Mouse (Mus musculus) macrophage (primary cell): ENCODE measurements around the gene 1700020D05Rik. TPM values are rescaled to one million over a fixed set of nuclear protein-coding genes. Genes with fewer than 3 reads are reported as not detected.

Experiments used
- H3K27ac ChIP-seq: fragments of 350-480 bp; formaldehyde crosslinking; 2 replicates; pipeline ENCODE4 v1.9.0; 2021
- H3K36me3 ChIP-seq: fragments of 350-480 bp; formaldehyde crosslinking; 2 replicates; pipeline ENCODE4 v1.9.0; 2021; ENCODE audit errors: inconsistent target
- H3K4me3 ChIP-seq: fragments of 350-480 bp; formaldehyde crosslinking; 2 replicates; pipeline ENCODE4 v1.9.0; 2021; ENCODE audit errors: inconsistent target
- H3K79me2 ChIP-seq: fragments of 350-480 bp; formaldehyde crosslinking; 2 replicates; pipeline ENCODE4 v1.9.0; 2021; ENCODE audit errors: inconsistent target
- WGBS: methylation state at CpG from one replicate; pipeline ENCODE4 v1.1.7; 2026; ENCODE audit warnings: inconsistent platforms; ENCODE audit not compliant: missing documents; 5-methylcytosine and 5-hydroxymethylcytosine counted together
- polyA plus RNA-seq: library from polyadenylated mRNA; stranded (reverse); fragments of 250-400 nt; gene quantifications from 3 replicates; pipeline ENCODE4 v1.2.4, GENCODE M21; 2018; ENCODE audit warnings: inconsistent platforms

1700020D05Rik gene
- polyA plus RNA-seq, 1 experiment from 2014 or later: 0.34 TPM

DNA sequence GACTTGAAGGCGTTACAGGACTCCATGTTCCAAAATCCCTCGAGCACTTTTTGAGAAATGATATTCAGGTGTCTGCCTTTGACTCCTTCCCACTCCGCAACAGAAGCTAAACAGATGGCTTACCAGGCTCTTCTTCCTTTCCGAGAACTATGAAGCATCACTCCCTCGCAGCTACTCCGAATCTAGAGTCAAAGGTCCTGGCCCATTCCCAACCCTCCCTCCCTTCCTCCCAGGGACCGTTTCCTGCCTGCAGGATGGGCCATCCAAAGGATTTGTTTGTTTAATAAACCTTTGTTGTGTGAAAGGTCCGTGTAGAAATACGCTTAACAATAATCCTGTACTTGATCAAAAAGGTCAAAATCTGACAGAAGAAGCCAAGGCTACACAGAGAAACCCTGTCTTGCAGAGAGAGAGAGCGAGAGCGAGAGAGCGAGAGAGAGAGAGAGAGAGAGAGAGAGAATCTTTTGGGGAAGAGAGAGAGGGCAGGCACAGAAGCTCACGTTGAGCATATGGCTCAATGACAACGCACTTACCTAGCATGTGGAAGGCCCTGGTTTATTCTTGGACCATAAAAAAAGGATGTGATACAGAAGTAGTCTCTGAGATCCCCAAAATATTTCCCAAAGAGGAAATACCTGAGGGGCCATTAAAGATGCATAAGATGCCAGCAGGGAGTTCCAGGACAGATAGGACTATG lies 45.7 kb downstream of the 1700020D05Rik start, which contains the start of gene Ccdc85b:
Gene Ccdc85b, minus strand, starts transcription at position 149 of the 697 bp plus-strand sequence.
- 18% methylated on average over 13 of the region's 14 CpGs for WGBS
- peak within 1 kb of the TSS; percentile 50 for H3K4me3 ChIP-seq
- H3K36me3 ChIP-seq: peaks cover 9% of the 10 kb centered on the region
- H3K27ac ChIP-seq: no peak within 1 kb of the TSS
- peaks cover 36% of the 10 kb centered on the region for H3K79me2 ChIP-seq

DNA sequence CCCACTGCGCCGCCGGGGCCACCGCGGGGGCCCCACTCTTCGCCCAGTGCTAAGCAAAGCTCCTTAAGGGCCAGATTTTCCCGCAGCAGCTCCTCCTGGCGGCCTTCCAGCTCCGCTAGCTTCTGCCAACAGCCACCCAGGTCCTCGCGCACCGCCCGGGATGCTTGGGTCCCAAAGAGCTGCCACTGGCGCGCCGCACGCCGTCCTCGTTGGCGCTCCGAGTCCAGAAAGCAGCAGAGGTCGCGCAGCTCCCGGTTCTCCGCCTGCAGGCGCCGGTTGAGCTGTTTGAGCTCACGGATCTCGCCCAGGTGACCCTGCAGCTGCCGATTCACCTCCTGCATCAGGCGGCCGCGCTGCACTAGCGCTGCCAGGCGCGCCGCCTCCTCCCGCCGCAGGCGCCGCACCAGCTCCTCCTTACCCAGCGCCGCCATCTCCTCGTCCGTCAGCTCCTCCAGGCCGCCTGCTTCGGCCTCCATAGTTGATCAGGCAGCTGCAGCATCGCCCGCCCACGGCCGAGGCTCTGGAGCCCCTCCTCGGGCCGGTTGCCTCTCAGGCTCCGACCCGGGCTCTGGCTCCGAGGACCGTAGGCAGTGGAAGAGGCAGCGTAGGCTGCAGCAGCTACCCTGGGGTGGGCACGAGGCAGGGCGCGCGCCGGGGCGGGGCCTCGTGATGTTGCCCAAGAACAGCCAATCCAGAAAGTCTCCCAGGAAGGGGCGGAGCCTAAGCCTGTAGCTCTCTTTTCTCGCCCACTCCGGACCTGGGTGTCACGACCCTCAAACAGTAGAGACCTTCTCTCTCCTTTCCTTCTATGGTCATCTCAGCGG lies 46.5 kb downstream of the 1700020D05Rik start:
- Histone ChIP-seq H3K27ac (no peak overlapping the region), H3K4me3 (peak overlapping the region; percentile 50), H3K79me2 (peaks cover 36% of the 10 kb centered on the region), H3K36me3 (peaks cover 2% of the 10 kb centered on the region; the same call in 1 of the 2 replicates)
- whole genome bisulfite sequencing: under 1% methylated on average over 69 of the region's 70 CpGs

DNA sequence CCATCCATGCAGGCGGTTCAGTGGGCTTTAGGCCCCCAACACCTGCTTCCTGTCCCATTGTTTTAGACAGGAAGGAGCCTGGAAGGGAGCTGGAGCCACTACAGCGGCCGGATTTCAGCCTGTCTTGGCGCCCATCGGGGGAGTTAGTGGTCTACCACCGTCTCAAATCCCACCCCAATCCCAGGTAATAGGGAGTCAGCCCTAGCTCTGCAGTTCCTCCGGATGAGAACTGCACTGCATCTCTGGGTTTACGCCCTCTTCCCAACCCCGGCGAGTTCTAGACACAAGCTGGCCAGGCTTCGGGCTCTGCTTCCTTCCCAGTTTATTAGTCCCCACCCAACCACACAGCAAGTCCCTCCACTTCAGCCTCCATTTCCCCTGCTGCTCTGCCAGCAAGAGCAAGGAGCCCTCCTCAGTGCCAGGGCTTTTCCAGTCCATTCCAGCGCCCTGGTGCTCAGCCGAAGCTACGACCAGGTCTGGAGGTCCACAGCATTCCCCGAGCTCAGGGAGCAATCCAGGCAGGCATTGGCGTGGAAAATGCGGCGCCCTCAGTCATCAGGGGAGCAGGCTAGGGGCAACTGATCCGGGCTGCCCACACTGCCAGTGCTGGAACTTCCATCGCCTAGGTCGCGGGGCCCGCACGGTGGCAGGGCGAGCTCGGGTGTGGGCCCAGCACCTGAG lies 47.2 kb downstream of the 1700020D05Rik start:
- no peaks in the 10 kb centered on the region for H3K36me3 ChIP-seq
- peak overlapping the region; percentile 50 for H3K4me3 ChIP-seq
- H3K27ac ChIP-seq: no peak overlapping the region
- peaks cover 31% of the 10 kb centered on the region for H3K79me2 ChIP-seq
- 3% methylated on average over 26 of the region's 26 CpGs for WGBS

DNA sequence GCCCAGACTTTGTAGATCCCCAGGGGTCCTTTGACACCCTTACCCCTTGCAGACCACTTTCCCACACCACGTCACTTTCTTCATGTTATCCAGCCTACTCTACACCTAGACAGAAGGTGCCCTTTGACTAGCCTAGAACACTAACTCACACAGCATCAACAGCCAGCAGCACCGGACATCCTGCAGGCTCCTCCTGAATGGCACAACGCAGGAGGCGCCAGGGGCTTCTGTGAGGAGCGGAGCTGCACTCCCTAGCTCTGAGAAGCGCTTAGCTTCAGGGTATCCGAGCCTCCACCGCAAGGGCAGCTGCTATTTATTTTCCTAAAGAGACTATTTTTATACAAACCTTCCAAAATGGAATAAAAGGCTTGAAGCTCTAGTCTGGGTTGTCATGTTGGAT lies 48.0 kb downstream of the 1700020D05Rik start:
- Histone ChIP-seq H3K36me3 (no peaks in the 10 kb centered on the region), H3K27ac (no peak overlapping the region), H3K4me3 (no peak overlapping the region), H3K79me2 (peaks cover 24% of the 10 kb centered on the region)
- WGBS: 85% methylated on average over 8 of the region's 8 CpGs

DNA sequence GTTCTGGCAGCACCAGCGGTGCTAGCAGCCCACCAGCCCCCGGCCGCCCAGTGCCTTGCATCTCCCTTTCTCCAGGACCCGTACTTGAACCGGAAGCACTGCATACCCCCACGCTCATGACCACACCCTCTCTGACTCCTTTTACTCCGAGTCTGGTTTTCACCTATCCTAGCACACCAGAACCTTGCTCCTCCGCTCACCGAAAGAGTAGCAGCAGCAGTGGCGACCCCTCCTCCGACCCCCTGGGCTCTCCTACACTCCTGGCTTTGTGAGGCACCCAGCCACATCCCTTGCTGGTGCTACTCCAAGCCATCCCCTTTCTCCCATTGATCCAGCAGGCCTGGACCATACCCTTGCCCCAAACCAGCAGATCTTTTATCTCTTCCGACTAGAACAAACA lies 48.5 kb downstream of the 1700020D05Rik start:
- no peaks in the 10 kb centered on the region for H3K36me3 ChIP-seq
- WGBS: 94% methylated on average over 12 of the region's 12 CpGs
- no peak overlapping the region for H3K4me3 ChIP-seq
- no peak overlapping the region for H3K27ac ChIP-seq
- H3K79me2 ChIP-seq: peaks cover 24% of the 10 kb centered on the region

Other genes starting within 250 kb of the 1700020D05Rik start
- gene Pacs1, start 230.7 kb downstream of the 1700020D05Rik start, polyA plus RNA-seq: 14.8 to 16.9 TPM (median 16.9 TPM) in 3 replicates
- gene Sf3b2, start 208.3 kb downstream of the 1700020D05Rik start, polyA plus RNA-seq: 131 to 171 TPM (median 133 TPM) in 3 replicates
- not detected in 3 replicates for gene Gal3st3, start 205.5 kb downstream of the 1700020D05Rik start, polyA plus RNA-seq
- not detected in 3 replicates for gene Catsper1, start 168.0 kb downstream of the 1700020D05Rik start, polyA plus RNA-seq
- gene Cst6, start 154.2 kb downstream of the 1700020D05Rik start, polyA plus RNA-seq: 0.05 to 0.27 TPM in 2 of 3 replicates, not detected in the other
- 12.7 to 36.5 TPM (median 17.7 TPM) in 3 replicates for gene Eif1ad, start 137.0 kb downstream of the 1700020D05Rik start, polyA plus RNA-seq
- 43.3 to 113 TPM (median 54.5 TPM) in 3 replicates for gene Banf1, start 136.6 kb downstream of the 1700020D05Rik start, polyA plus RNA-seq
- 31.4 to 48.9 TPM (median 32.4 TPM) in 3 replicates for gene Sart1, start 115.1 kb downstream of the 1700020D05Rik start, polyA plus RNA-seq
- not detected in 3 replicates for gene Tsga10ip, start 101.3 kb downstream of the 1700020D05Rik start, polyA plus RNA-seq
- gene Drap1, start 78.8 kb downstream of the 1700020D05Rik start, polyA plus RNA-seq: 147 to 170 TPM (median 156 TPM) in 3 replicates
- 28.7 to 55.4 TPM (median 29.9 TPM) in 3 replicates for gene AI837181, start 78.6 kb downstream of the 1700020D05Rik start, polyA plus RNA-seq
- gene Fosl1, start 56.2 kb downstream of the 1700020D05Rik start, polyA plus RNA-seq: 0.43 TPM in 1 of 3 replicates, not detected in the others
- 0.80 to 3.3 TPM (median 2.9 TPM) in 3 replicates for gene Ccdc85b, start 45.9 kb downstream of the 1700020D05Rik start, polyA plus RNA-seq
- 40.2 to 58.1 TPM (median 52.2 TPM) in 3 replicates for gene Fibp, start 43.2 kb downstream of the 1700020D05Rik start, polyA plus RNA-seq
- gene Ctsw, start 35.3 kb downstream of the 1700020D05Rik start, polyA plus RNA-seq: 0.24 to 0.53 TPM in 2 of 3 replicates, not detected in the other
- 4.6 to 7.5 TPM (median 6.8 TPM) in 3 replicates for gene Efemp2, start 29.8 kb downstream of the 1700020D05Rik start, polyA plus RNA-seq
- gene Mus81, start 15.4 kb downstream of the 1700020D05Rik start, polyA plus RNA-seq: 6.4 to 14.5 TPM (median 10.8 TPM) in 3 replicates
- 1,230 to 2,008 TPM (median 1,377 TPM) in 3 replicates for gene Cfl1, start 13.3 kb downstream of the 1700020D05Rik start, polyA plus RNA-seq
- gene Snx32, start 6.8 kb upstream of the 1700020D05Rik start, polyA plus RNA-seq: 5.5 to 23.0 TPM (median 11.7 TPM) in 3 replicates
- 0.11 TPM in 1 of 3 replicates, not detected in the others for gene Ovol1, start 56.9 kb upstream of the 1700020D05Rik start, polyA plus RNA-seq
- 10.0 to 20.3 TPM (median 16.8 TPM) in 3 replicates for gene Ap5b1, start 64.2 kb upstream of the 1700020D05Rik start, polyA plus RNA-seq
- gene Rnaseh2c, start 98.1 kb upstream of the 1700020D05Rik start, polyA plus RNA-seq: 11.6 to 23.4 TPM (median 21.6 TPM) in 3 replicates
- 35.4 to 54.4 TPM (median 47.1 TPM) in 3 replicates for gene Kat5, start 106.5 kb upstream of the 1700020D05Rik start, polyA plus RNA-seq
- gene Rela, start 133.7 kb upstream of the 1700020D05Rik start, polyA plus RNA-seq: 48.3 to 268 TPM (median 62.4 TPM) in 3 replicates
- gene Sipa1, start 159.9 kb upstream of the 1700020D05Rik start, polyA plus RNA-seq: 29.5 to 49.9 TPM (median 44.1 TPM) in 3 replicates
- gene Map3k11, start 185.0 kb upstream of the 1700020D05Rik start, polyA plus RNA-seq: 29.4 to 53.8 TPM (median 31.8 TPM) in 3 replicates
- 16.4 to 37.7 TPM (median 26.8 TPM) in 3 replicates for gene Pcnx3, start 185.1 kb upstream of the 1700020D05Rik start, polyA plus RNA-seq
- gene Kcnk7, start 200.6 kb upstream of the 1700020D05Rik start, polyA plus RNA-seq: not detected in 3 replicates
- gene Ehbp1l1, start 222.5 kb upstream of the 1700020D05Rik start, polyA plus RNA-seq: 80.1 to 102 TPM (median 94.5 TPM) in 3 replicates
- 73.7 to 132 TPM (median 76.9 TPM) in 3 replicates for gene Fam89b, start 225.9 kb upstream of the 1700020D05Rik start, polyA plus RNA-seq
- 14.8 to 16.9 TPM (median 15.5 TPM) in 3 replicates for gene Ltbp3, start 237.1 kb upstream of the 1700020D05Rik start, polyA plus RNA-seq